In the genomic region with DNA sequence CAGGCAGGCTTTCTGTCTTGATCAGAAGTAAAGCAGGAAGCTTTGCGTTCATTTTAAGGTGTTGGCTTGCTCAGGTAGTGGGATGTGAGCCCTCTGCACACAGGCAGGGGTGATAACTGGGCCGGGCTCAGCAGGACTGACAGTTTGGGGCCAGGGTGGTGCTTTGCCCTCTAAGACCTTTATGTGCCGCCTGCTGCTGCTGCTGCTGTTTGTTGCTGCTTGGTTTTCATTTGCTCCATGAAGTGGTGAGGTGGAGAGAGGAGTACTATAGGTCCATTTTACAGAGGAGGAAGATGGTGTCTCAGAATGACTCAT, we compare ENCODE assay signal across 14 mouse cellular contexts. TPM values are rescaled to one million over a fixed set of nuclear protein-coding genes. Genes with fewer than 3 reads are reported as not detected.
DNase-seq lines count a peak whose midpoint lies in the region; ATAC-seq and TF ChIP-seq lines count a peak whose summit lies in the region.
"Had no signal": no experiment of that assay in that cellular context is flagged by ENCODE, and none has a peak within 500 bp of the region (broad histone marks: within the 10 kb centered on the region; RNA-seq: fewer than 3 reads in every experiment).

No protein-coding gene starts in this region.

- H3K9ac ChIP-seq in heart, embryonic 14.5 days (ENCODE audit: low read length), result no peak overlapping the region
- peak overlapping the region; percentile 51 for H3K9ac ChIP-seq in liver, embryonic 15.5 days
- H3K9ac ChIP-seq in hindbrain, embryonic 14.5 days, result no peak overlapping the region
- H3K9ac ChIP-seq in hindbrain, postnatal 0 days (replicated peaks; ENCODE audit: low read length), result no peak overlapping the region
- H3K9ac ChIP-seq: hindbrain, embryonic 15.5 days; limb, embryonic 13.5 days had no signal

- no peak for TF ChIP-seq POLR2A in bone marrow, adult 2 months (IDR thresholded peaks at IDR 0.05; ENCODE audit: borderline replicate concordance, control insufficient read depth, low read depth, low read length)

- TF ChIP-seq CTCF in bone marrow, adult 2 months (IDR thresholded peaks at IDR 0.05; ENCODE audit: control insufficient read depth, insufficient read depth, low read length), result no peak
- TF ChIP-seq CTCF in hindbrain, postnatal 0 days (IDR thresholded peaks at IDR 0.05; ENCODE audit: low read depth), result no peak

- no peaks in the 10 kb centered on the region for H3K9me3 ChIP-seq in heart, embryonic 14.5 days (ENCODE audit: control insufficient read depth, low read length)
- no peaks in the 10 kb centered on the region for H3K9me3 ChIP-seq in erythroblast, embryonic 14.5 days (ENCODE audit: control insufficient read depth, low read length)
- H3K9me3 ChIP-seq in liver, embryonic 15.5 days (replicated peaks), result no peaks in the 10 kb centered on the region
- H3K9me3 ChIP-seq in hindbrain, embryonic 14.5 days (ENCODE audit: control insufficient read depth, low read length), result no peaks in the 10 kb centered on the region
- H3K9me3 ChIP-seq in hindbrain, postnatal 0 days (ENCODE audit: low read length), result no peaks in the 10 kb centered on the region
- H3K9me3 ChIP-seq: hindbrain, embryonic 15.5 days; limb, embryonic 13.5 days had no signal

- no peak overlapping the region for H3K4me3 ChIP-seq in heart, embryonic 14.5 days (ENCODE audit: control insufficient read depth in 1 of 2, insufficient read depth in 1 of 2, low read depth in 1 of 2, low read length in 2 of 2)
- no peak overlapping the region for H3K4me3 ChIP-seq in bone marrow, adult 2 months (replicated peaks; ENCODE audit: control insufficient read depth, low read depth, low read length)
- H3K4me3 ChIP-seq in erythroblast, embryonic 14.5 days (replicated peaks), result peak overlapping the region; percentile 58
- H3K4me3 ChIP-seq in liver, embryonic 15.5 days (replicated peaks), result peak overlapping the region; percentile 31
- no peak overlapping the region for H3K4me3 ChIP-seq in hindbrain, embryonic 14.5 days (replicated peaks; ENCODE audit: low read length)
- H3K4me3 ChIP-seq in hindbrain, postnatal 0 days (ENCODE audit: low read length), result no peak overlapping the region
- H3K4me3 ChIP-seq: hindbrain, embryonic 15.5 days; limb, embryonic 13.5 days had no signal

- no peak overlapping the region for H3K4me2 ChIP-seq in heart, embryonic 14.5 days (ENCODE audit: low read length)
- H3K4me2 ChIP-seq in liver, embryonic 15.5 days, result peak overlapping the region; percentile 68
- H3K4me2 ChIP-seq in hindbrain, embryonic 14.5 days (replicated peaks), result no peak overlapping the region
- no peak overlapping the region for H3K4me2 ChIP-seq in hindbrain, postnatal 0 days (ENCODE audit: low read depth, low read length)
- H3K4me2 ChIP-seq: hindbrain, embryonic 15.5 days; limb, embryonic 13.5 days had no signal

- H3K27me3 ChIP-seq in heart, embryonic 14.5 days (ENCODE audit: control insufficient read depth, insufficient read depth, low read length), result no peaks in the 10 kb centered on the region
- no peaks in the 10 kb centered on the region for H3K27me3 ChIP-seq in erythroblast, embryonic 14.5 days (ENCODE audit: control insufficient read depth)
- H3K27me3 ChIP-seq in liver, embryonic 15.5 days, result no peaks in the 10 kb centered on the region
- no peaks in the 10 kb centered on the region for H3K27me3 ChIP-seq in hindbrain, embryonic 14.5 days (ENCODE audit: control insufficient read depth, insufficient read depth, low read length)
- H3K27me3 ChIP-seq in hindbrain, postnatal 0 days (ENCODE audit: insufficient read depth, low read length), result no peaks in the 10 kb centered on the region
- H3K27me3 ChIP-seq: hindbrain, embryonic 15.5 days; limb, embryonic 13.5 days had no signal

- DNase-seq in heart, adult 8-10 months (ENCODE audit: low spot score), result no peak
- DNase-seq in frontal cortex, adult 2 months (ENCODE audit: extremely low spot score in 1 of 2, low spot score in 1 of 2), result no peak
- DNase-seq in hindbrain, embryonic 14.5 days (ENCODE audit: low spot score), result no peak
- no peak for DNase-seq in hindbrain, postnatal 0 days (ENCODE audit: low spot score)
- DNase-seq: cerebellum, postnatal 25 days; kidney, postnatal 10 days; right cerebral cortex, adult 18-20 months; thymus, postnatal 25 days had no signal

- no peaks in the 10 kb centered on the region for H3K36me3 ChIP-seq in heart, embryonic 14.5 days (ENCODE audit: control insufficient read depth, insufficient read depth, low read length)
- peaks cover 76% of the 10 kb centered on the region for H3K36me3 ChIP-seq in erythroblast, embryonic 14.5 days (ENCODE audit: control insufficient read depth)
- peaks cover 2% of the 10 kb centered on the region; the same call in 1 of the 2 replicates for H3K36me3 ChIP-seq in liver, embryonic 15.5 days (replicated peaks)
- H3K36me3 ChIP-seq in hindbrain, embryonic 14.5 days (replicated peaks; ENCODE audit: control insufficient read depth, insufficient read depth), result no peaks in the 10 kb centered on the region
- H3K36me3 ChIP-seq in hindbrain, postnatal 0 days (ENCODE audit: insufficient read depth, low read length), result no peaks in the 10 kb centered on the region
- H3K36me3 ChIP-seq: hindbrain, embryonic 15.5 days; limb, embryonic 13.5 days had no signal

- no peak for ATAC-seq in heart, embryonic 14.5 days (ENCODE audit: insufficient number of reproducible peaks, insufficient read depth, low FRiP score, low read depth)
- peak; percentile 48 for ATAC-seq in liver, embryonic 15.5 days (ENCODE audit: insufficient read depth)
- ATAC-seq in hindbrain, embryonic 14.5 days (ENCODE audit: low FRiP score), result no peak
- ATAC-seq in hindbrain, postnatal 0 days, result no peak

- peak overlapping the region; percentile 23 to 47; a peak in 1 of 4 replicates for H3K27ac ChIP-seq in heart, embryonic 14.5 days (replicated peaks in 1 of 2; ENCODE audit: control insufficient read depth in 1 of 2, insufficient read depth in 1 of 2, low read depth in 2 of 2, low read length in 2 of 2)
- peak overlapping the region; percentile 74 for H3K27ac ChIP-seq in bone marrow, adult 2 months (ENCODE audit: control insufficient read depth, insufficient read depth, low read depth, low read length, poor library complexity)
- H3K27ac ChIP-seq in liver, embryonic 15.5 days (replicated peaks), result peak overlapping the region; percentile 97
- H3K27ac ChIP-seq in hindbrain, embryonic 14.5 days, result no peak overlapping the region
- H3K27ac ChIP-seq in hindbrain, postnatal 0 days, result no peak overlapping the region
- H3K27ac ChIP-seq: hindbrain, embryonic 15.5 days; limb, embryonic 13.5 days had no signal

- 53% methylated on average over 3 of the region's 3 CpGs for WGBS in heart, embryonic 14.5 days
- WGBS in bone marrow, adult 2 months, result 57% methylated on average over 3 of the region's 3 CpGs
- 22% methylated on average over 3 of the region's 3 CpGs for WGBS in liver, embryonic 15.5 days (ENCODE audit: insufficient replicate concordance)
- 89% methylated on average over 3 of the region's 3 CpGs for WGBS in hindbrain, embryonic 14.5 days
- 83% methylated on average over 3 of the region's 3 CpGs for WGBS in hindbrain, postnatal 0 days

- peaks cover 23 to 25% of the 10 kb centered on the region in 2 experiments for H3K4me1 ChIP-seq in heart, embryonic 14.5 days (ENCODE audit: control insufficient read depth in 2 of 2, insufficient read depth in 2 of 2, low read length in 2 of 2)
- H3K4me1 ChIP-seq in bone marrow, adult 2 months (ENCODE audit: control insufficient read depth, insufficient read depth, low read length), result peaks cover 7% of the 10 kb centered on the region; the same call in 1 of the 2 replicates
- H3K4me1 ChIP-seq in erythroblast, embryonic 14.5 days (ENCODE audit: control insufficient read depth), result peaks cover 98% of the 10 kb centered on the region
- H3K4me1 ChIP-seq in liver, embryonic 15.5 days (replicated peaks), result peaks cover 98% of the 10 kb centered on the region
- H3K4me1 ChIP-seq in hindbrain, embryonic 14.5 days (replicated peaks; ENCODE audit: control insufficient read depth, insufficient read depth, low read length), result no peaks in the 10 kb centered on the region
- H3K4me1 ChIP-seq in hindbrain, postnatal 0 days (ENCODE audit: insufficient read depth, low read length), result no peaks in the 10 kb centered on the region
- H3K4me1 ChIP-seq: hindbrain, embryonic 15.5 days had no signal

RNA-seq across cellular contexts. Expression of gene Dapk2, which starts 24.6 kb away (rescaled TPM):
- 4.8 and 5.7 TPM in 2 replicates for polyA plus RNA-seq in heart, embryonic 14.5 days (2014; fragmentation: Nextera tagmentation; extraction: Ambion mirVana)
- 1 to 10 TPM; 3.5 to 8.0 (median 4.8) TPM for total RNA-seq in heart, adult 8-10 months (2022)
- polyA plus RNA-seq in bone marrow, adult 2 months (2011; ENCODE audit: insufficient read depth, insufficient read length, low replicate concordance, missing spikeins), result 33.5 and 34.8 TPM in 2 replicates
- 7.8 and 10.8 TPM in 2 replicates for polyA plus RNA-seq in erythroblast, embryonic 14.5 days (2012)
- 31.9 and 33.9 TPM in 2 replicates for polyA plus RNA-seq in liver, embryonic 15.5 days (2015; fragmentation: Nextera tagmentation; extraction: Ambion mirVana)
- polyA plus RNA-seq in frontal cortex, adult 2 months (2012; rRNA removed), result 2.1 and 3.8 TPM in 2 replicates
- polyA plus RNA-seq in hindbrain, embryonic 14.5 days (2014; fragmentation: Nextera tagmentation; extraction: Ambion mirVana), result 0.59 and 0.80 TPM in 2 replicates
- 0.21 TPM in 1 of 2 replicates, not detected in the other for total RNA-seq in hindbrain, postnatal 0 days (2014; rRNA removed)
- polyA plus RNA-seq in hindbrain, postnatal 0 days (2015; fragmentation: Nextera tagmentation; extraction: Ambion mirVana), result 0.55 and 0.58 TPM in 2 replicates

RNA-seq across cellular contexts. Expression of gene Ciao2a, which starts 56.2 kb away (rescaled TPM):
- 163 and 172 TPM in 2 replicates for polyA plus RNA-seq in heart, embryonic 14.5 days (2014; fragmentation: Nextera tagmentation; extraction: Ambion mirVana)
- total RNA-seq in heart, adult 8-10 months (2022), result 10 to 100 TPM; 63.2 to 72.4 (median 71.0) TPM
- 27.0 and 37.6 TPM in 2 replicates for polyA plus RNA-seq in bone marrow, adult 2 months (2011; ENCODE audit: insufficient read depth, insufficient read length, low replicate concordance, missing spikeins)
- 2.5 and 3.8 TPM in 2 replicates for polyA plus RNA-seq in erythroblast, embryonic 14.5 days (2012)
- polyA plus RNA-seq in liver, embryonic 15.5 days (2015; fragmentation: Nextera tagmentation; extraction: Ambion mirVana), result 117 and 132 TPM in 2 replicates
- polyA plus RNA-seq in frontal cortex, adult 2 months (2012; rRNA removed), result 29.4 and 31.7 TPM in 2 replicates
- 65.8 and 72.2 TPM in 2 replicates for polyA plus RNA-seq in hindbrain, embryonic 14.5 days (2014; fragmentation: Nextera tagmentation; extraction: Ambion mirVana)
- 25.5 and 29.4 TPM in 2 replicates for total RNA-seq in hindbrain, postnatal 0 days (2014; rRNA removed)
- polyA plus RNA-seq in hindbrain, postnatal 0 days (2015; fragmentation: Nextera tagmentation; extraction: Ambion mirVana), result 77.6 and 84.8 TPM in 2 replicates

RNA-seq across cellular contexts. Expression of gene Snx1, which starts 56.2 kb away (rescaled TPM):
- polyA plus RNA-seq in heart, embryonic 14.5 days (2014; fragmentation: Nextera tagmentation; extraction: Ambion mirVana), result 63.8 and 65.1 TPM in 2 replicates
- 10 to 100 TPM; 21.3 to 25.8 (median 24.0) TPM for total RNA-seq in heart, adult 8-10 months (2022)
- polyA plus RNA-seq in bone marrow, adult 2 months (2011; ENCODE audit: insufficient read depth, insufficient read length, low replicate concordance, missing spikeins), result 33.7 and 44.1 TPM in 2 replicates
- polyA plus RNA-seq in erythroblast, embryonic 14.5 days (2012), result 11.0 and 14.6 TPM in 2 replicates
- 62.7 and 64.8 TPM in 2 replicates for polyA plus RNA-seq in liver, embryonic 15.5 days (2015; fragmentation: Nextera tagmentation; extraction: Ambion mirVana)
- polyA plus RNA-seq in frontal cortex, adult 2 months (2012; rRNA removed), result 89.1 and 93.5 TPM in 2 replicates
- polyA plus RNA-seq in hindbrain, embryonic 14.5 days (2014; fragmentation: Nextera tagmentation; extraction: Ambion mirVana), result 75.9 and 77.0 TPM in 2 replicates
- 43.4 and 50.4 TPM in 2 replicates for total RNA-seq in hindbrain, postnatal 0 days (2014; rRNA removed)
- polyA plus RNA-seq in hindbrain, postnatal 0 days (2015; fragmentation: Nextera tagmentation; extraction: Ambion mirVana), result 47.3 and 55.0 TPM in 2 replicates

Comparison
In these comparisons a context has a peak if more than half of its experiments do, and no peak if none do; other contexts are left out.
1. H3K27ac ChIP-seq: peak in heart, embryonic 14.5 days (2 of 2), bone marrow, adult 2 months (single experiment) and liver, embryonic 15.5 days (single experiment); none in hindbrain, embryonic 14.5 days (single experiment) and hindbrain, postnatal 0 days (single experiment).
2. H3K4me3 ChIP-seq: peak in erythroblast, embryonic 14.5 days (single experiment) and liver, embryonic 15.5 days (single experiment); none in heart, embryonic 14.5 days (0 of 2), bone marrow, adult 2 months (single experiment), hindbrain, embryonic 14.5 days (single experiment) and hindbrain, postnatal 0 days (single experiment).